Mouse (Mus musculus) heart, adult 11 months (tissue): Measurements from ENCODE around the gene Mief2.

ENCODE experiments used
- DNase-seq: peaks from one replicate; pipeline ENCODE4 v3.0.0; 2022

The Mief2 gene

GRCm38 (mm10) chr11:60777801-60778370 is 49.7 kb downstream of the Mief2 start:
- DNase-seq, result peak; percentile 91

- peak; percentile 90 for DNase-seq
Observed at GRCm38 (mm10) chr11:60779673-60780189, 51.5 kb downstream of the Mief2 start.
